Mouse (Mus musculus): ENCODE results near the gene Vwa3a. TPM values are rescaled to one million over a fixed set of nuclear protein-coding genes. Genes with fewer than 3 reads are reported as not detected.

Vwa3a gene
- polyA plus RNA-seq, 1 experiment from 2014 or later, result 0.28 TPM

GRCm38 (mm10) chr7:120732906-120733305 is 6.2 kb upstream of the Vwa3a start:
- ATAC-seq (ENCODE audit: low FRiP score, low TSS enrichment), result no peak
- no peaks in the 10 kb centered on the region for H3K27me3 ChIP-seq (ENCODE audit: control insufficient read depth, insufficient read depth, low read length)
- H3K9ac ChIP-seq (ENCODE audit: low read depth, low read length), result no peak overlapping the region

GRCm38 (mm10) chr7:120739558-120740101 is 512 bp downstream of the Vwa3a start:
- H3K9ac ChIP-seq (ENCODE audit: low read depth, low read length), result no peak overlapping the region
- H3K4me1 ChIP-seq (ENCODE audit: control insufficient read depth, insufficient read depth, low read length), result no peaks in the 10 kb centered on the region
- no peak overlapping the region for H3K4me2 ChIP-seq (replicated peaks; ENCODE audit: low read depth, low read length)
- H3K4me3 ChIP-seq (ENCODE audit: low read length), result no peak overlapping the region
- H3K9me3 ChIP-seq (ENCODE audit: control insufficient read depth, low read length), result no peaks in the 10 kb centered on the region
- WGBS, result 16% methylated on average over 5 of the region's 5 CpGs
- H3K27me3 ChIP-seq (ENCODE audit: control insufficient read depth, insufficient read depth, low read length), result no peaks in the 10 kb centered on the region
- no peak overlapping the region for H3K27ac ChIP-seq (ENCODE audit: low read depth, low read length)
- no peaks in the 10 kb centered on the region for H3K36me3 ChIP-seq (ENCODE audit: control insufficient read depth, insufficient read depth, low read length)
- no peak for ATAC-seq (ENCODE audit: low FRiP score, low TSS enrichment)

More at GRCm38 (mm10) chr7:120732906-120733305, 6.2 kb upstream of the Vwa3a start:
- Histone ChIP-seq H3K4me2 (replicated peaks; ENCODE audit: low read depth, low read length) (no peak overlapping the region), H3K4me3 (ENCODE audit: low read length) (no peak overlapping the region), H3K27ac (ENCODE audit: low read depth, low read length) (no peak overlapping the region), H3K36me3 (ENCODE audit: control insufficient read depth, insufficient read depth, low read length) (peaks cover 6% of the 10 kb centered on the region; the same call in 1 of the 2 replicates), H3K9me3 (ENCODE audit: control insufficient read depth, low read length) (no peaks in the 10 kb centered on the region), H3K4me1 (ENCODE audit: control insufficient read depth, insufficient read depth, low read length) (no peaks in the 10 kb centered on the region)
- 83% methylated on average over 7 of the region's 7 CpGs for WGBS

- no peak for ATAC-seq (ENCODE audit: low FRiP score, low TSS enrichment)
- Histone ChIP-seq H3K27me3 (ENCODE audit: control insufficient read depth, insufficient read depth, low read length) (no peaks in the 10 kb centered on the region), H3K27ac (ENCODE audit: low read depth, low read length) (no peak overlapping the region), H3K4me1 (ENCODE audit: control insufficient read depth, insufficient read depth, low read length) (no peaks in the 10 kb centered on the region), H3K4me3 (ENCODE audit: low read length) (no peak overlapping the region), H3K4me2 (replicated peaks; ENCODE audit: low read depth, low read length) (no peak overlapping the region), H3K9ac (ENCODE audit: low read depth, low read length) (no peak overlapping the region), H3K36me3 (ENCODE audit: control insufficient read depth, insufficient read depth, low read length) (no peaks in the 10 kb centered on the region), H3K9me3 (ENCODE audit: control insufficient read depth, low read length) (no peaks in the 10 kb centered on the region)
- WGBS, result 75% methylated on average over 14 of the region's 14 CpGs
Observed at GRCm38 (mm10) chr7:120743366-120744351, 4.5 kb downstream of the Vwa3a start.

- no peak overlapping the region for H3K4me3 ChIP-seq (ENCODE audit: low read length)
- WGBS, result 83% methylated on average over 6 of the region's 6 CpGs
- no peak overlapping the region for H3K4me2 ChIP-seq (replicated peaks; ENCODE audit: low read depth, low read length)
- no peaks in the 10 kb centered on the region for H3K27me3 ChIP-seq (ENCODE audit: control insufficient read depth, insufficient read depth, low read length)
- H3K4me1 ChIP-seq (ENCODE audit: control insufficient read depth, insufficient read depth, low read length), result no peaks in the 10 kb centered on the region
- no peak for ATAC-seq (ENCODE audit: low FRiP score, low TSS enrichment)
- no peak overlapping the region for H3K27ac ChIP-seq (ENCODE audit: low read depth, low read length)
- H3K9me3 ChIP-seq (ENCODE audit: control insufficient read depth, low read length), result no peaks in the 10 kb centered on the region
- H3K36me3 ChIP-seq (ENCODE audit: control insufficient read depth, insufficient read depth, low read length), result no peaks in the 10 kb centered on the region
- H3K9ac ChIP-seq (ENCODE audit: low read depth, low read length), result no peak overlapping the region
Observed at GRCm38 (mm10) chr7:120744606-120745005, 5.5 kb downstream of the Vwa3a start.

GRCm38 (mm10) chr7:120746029-120746428 is 6.9 kb downstream of the Vwa3a start:
- no peak overlapping the region for H3K27ac ChIP-seq (ENCODE audit: low read depth, low read length)
- no peaks in the 10 kb centered on the region for H3K9me3 ChIP-seq (ENCODE audit: control insufficient read depth, low read length)
- no peak overlapping the region for H3K4me3 ChIP-seq (ENCODE audit: low read length)
- no peaks in the 10 kb centered on the region for H3K27me3 ChIP-seq (ENCODE audit: control insufficient read depth, insufficient read depth, low read length)
- ATAC-seq (ENCODE audit: low FRiP score, low TSS enrichment), result no peak
- 66% methylated on average over 3 of the region's 3 CpGs for WGBS
- no peaks in the 10 kb centered on the region for H3K4me1 ChIP-seq (ENCODE audit: control insufficient read depth, insufficient read depth, low read length)
- H3K4me2 ChIP-seq (replicated peaks; ENCODE audit: low read depth, low read length), result no peak overlapping the region
- H3K36me3 ChIP-seq (ENCODE audit: control insufficient read depth, insufficient read depth, low read length), result no peaks in the 10 kb centered on the region
- H3K9ac ChIP-seq (ENCODE audit: low read depth, low read length), result no peak overlapping the region

GRCm38 (mm10) chr7:120746821-120747220 is 7.7 kb downstream of the Vwa3a start:
- 83% methylated on average over 5 of the region's 5 CpGs for WGBS
- no peaks in the 10 kb centered on the region for H3K27me3 ChIP-seq (ENCODE audit: control insufficient read depth, insufficient read depth, low read length)
- no peak for ATAC-seq (ENCODE audit: low FRiP score, low TSS enrichment)
- H3K9me3 ChIP-seq (ENCODE audit: control insufficient read depth, low read length), result no peaks in the 10 kb centered on the region
- H3K36me3 ChIP-seq (ENCODE audit: control insufficient read depth, insufficient read depth, low read length), result no peaks in the 10 kb centered on the region
- no peak overlapping the region for H3K27ac ChIP-seq (ENCODE audit: low read depth, low read length)
- H3K9ac ChIP-seq (ENCODE audit: low read depth, low read length), result no peak overlapping the region
- H3K4me3 ChIP-seq (ENCODE audit: low read length), result no peak overlapping the region
- no peaks in the 10 kb centered on the region for H3K4me1 ChIP-seq (ENCODE audit: control insufficient read depth, insufficient read depth, low read length)
- no peak overlapping the region for H3K4me2 ChIP-seq (replicated peaks; ENCODE audit: low read depth, low read length)

- Histone ChIP-seq H3K4me3 (ENCODE audit: low read length) (no peak overlapping the region), H3K27me3 (ENCODE audit: control insufficient read depth, insufficient read depth, low read length) (no peaks in the 10 kb centered on the region), H3K4me1 (ENCODE audit: control insufficient read depth, insufficient read depth, low read length) (no peaks in the 10 kb centered on the region), H3K27ac (ENCODE audit: low read depth, low read length) (no peak overlapping the region), H3K9ac (ENCODE audit: low read depth, low read length) (no peak overlapping the region), H3K36me3 (ENCODE audit: control insufficient read depth, insufficient read depth, low read length) (no peaks in the 10 kb centered on the region), H3K4me2 (replicated peaks; ENCODE audit: low read depth, low read length) (no peak overlapping the region), H3K9me3 (ENCODE audit: control insufficient read depth, low read length) (no peaks in the 10 kb centered on the region)
- no peak for ATAC-seq (ENCODE audit: low FRiP score, low TSS enrichment)
Observed at GRCm38 (mm10) chr7:120748478-120748877, 9.4 kb downstream of the Vwa3a start.

GRCm38 (mm10) chr7:120751330-120751729 is 12.2 kb downstream of the Vwa3a start:
- H3K27me3 ChIP-seq (ENCODE audit: control insufficient read depth, insufficient read depth, low read length), result no peaks in the 10 kb centered on the region
- H3K27ac ChIP-seq (ENCODE audit: low read depth, low read length), result no peak overlapping the region
- H3K9ac ChIP-seq (ENCODE audit: low read depth, low read length), result no peak overlapping the region
- H3K4me2 ChIP-seq (replicated peaks; ENCODE audit: low read depth, low read length), result no peak overlapping the region
- no peak overlapping the region for H3K4me3 ChIP-seq (ENCODE audit: low read length)
- no peaks in the 10 kb centered on the region for H3K36me3 ChIP-seq (ENCODE audit: control insufficient read depth, insufficient read depth, low read length)
- H3K9me3 ChIP-seq (ENCODE audit: control insufficient read depth, low read length), result no peaks in the 10 kb centered on the region
- H3K4me1 ChIP-seq (ENCODE audit: control insufficient read depth, insufficient read depth, low read length), result no peaks in the 10 kb centered on the region
- no peak for ATAC-seq (ENCODE audit: low FRiP score, low TSS enrichment)

- Histone ChIP-seq H3K4me2 (replicated peaks; ENCODE audit: low read depth, low read length) (no peak overlapping the region), H3K9me3 (ENCODE audit: control insufficient read depth, low read length) (no peaks in the 10 kb centered on the region), H3K36me3 (ENCODE audit: control insufficient read depth, insufficient read depth, low read length) (no peaks in the 10 kb centered on the region), H3K4me1 (ENCODE audit: control insufficient read depth, insufficient read depth, low read length) (no peaks in the 10 kb centered on the region), H3K27ac (ENCODE audit: low read depth, low read length) (no peak overlapping the region), H3K9ac (ENCODE audit: low read depth, low read length) (no peak overlapping the region), H3K4me3 (ENCODE audit: low read length) (no peak overlapping the region), H3K27me3 (ENCODE audit: control insufficient read depth, insufficient read depth, low read length) (no peaks in the 10 kb centered on the region)
- WGBS, result 87% methylated on average over 7 of the region's 7 CpGs
- ATAC-seq (ENCODE audit: low FRiP score, low TSS enrichment), result no peak
Observed at GRCm38 (mm10) chr7:120751906-120752305, 12.8 kb downstream of the Vwa3a start.
